Mouse (Mus musculus) liver, postnatal 0 days (tissue): ENCODE data around the gene Gm4981.

ENCODE experiments used
- CTCF ChIP-seq: sonication (generic); IDR thresholded peaks from 2 replicates; pipeline ENCODE4 v1.5.1; 2016; ENCODE audit warnings: antibody characterized with exemption, low read depth
- EP300 ChIP-seq: IDR thresholded peaks from 2 replicates; pipeline ENCODE4 v1.6.1; 2016; ENCODE audit warnings: antibody characterized with exemption, low read depth, mild to moderate bottlenecking

GRCm38 (mm10) chr10:58217366-58217765 is 19.1 kb downstream of the Gm4981 start:
- TF ChIP-seq CTCF (no peak), EP300 (no peak)
